In genomic region chrX:162800371-162800770, GRCm38 (mm10) we compare ENCODE assay signal across 9 mouse cellular contexts. TPM values are rescaled to one million over a fixed set of nuclear protein-coding genes. Genes with fewer than 3 reads are reported as not detected.
DNase-seq lines count a peak whose midpoint lies in the region; ATAC-seq and TF ChIP-seq lines count a peak whose summit lies in the region.
"Had no signal": no experiment of that assay in that cellular context is flagged by ENCODE, and none has a peak within 500 bp of the region (broad histone marks: within the 10 kb centered on the region; RNA-seq: fewer than 3 reads in every experiment).

No protein-coding gene starts in this region.

- no peaks in the 10 kb centered on the region for H3K4me1 ChIP-seq in intestine, embryonic 14.5 days (replicated peaks; ENCODE audit: control insufficient read depth, insufficient read depth, low read length)
- H3K4me1 ChIP-seq in intestine, embryonic 15.5 days (replicated peaks), result no peaks in the 10 kb centered on the region
- no peaks in the 10 kb centered on the region for H3K4me1 ChIP-seq in G1E (ENCODE audit: insufficient read depth, low read depth, low read length)
- no peaks in the 10 kb centered on the region for H3K4me1 ChIP-seq in limb, embryonic 10.5 days
- H3K4me1 ChIP-seq: limb, embryonic 15.5 days had no signal

- H3K9me3 ChIP-seq in intestine, embryonic 14.5 days (ENCODE audit: control insufficient read depth, low read length), result no peaks in the 10 kb centered on the region
- no peaks in the 10 kb centered on the region for H3K9me3 ChIP-seq in intestine, embryonic 15.5 days
- H3K9me3 ChIP-seq in G1E (replicated peaks), result no peaks in the 10 kb centered on the region
- H3K9me3 ChIP-seq in limb, embryonic 10.5 days (replicated peaks), result no peaks in the 10 kb centered on the region
- H3K9me3 ChIP-seq: limb, embryonic 15.5 days had no signal

- H3K9ac ChIP-seq in intestine, embryonic 14.5 days (ENCODE audit: low read length), result no peak overlapping the region
- no peak overlapping the region for H3K9ac ChIP-seq in intestine, embryonic 15.5 days
- H3K9ac ChIP-seq: limb, embryonic 15.5 days had no signal

- H3K4me3 ChIP-seq in intestine, embryonic 14.5 days (ENCODE audit: low read depth, low read length), result no peak overlapping the region
- no peak overlapping the region for H3K4me3 ChIP-seq in intestine, embryonic 15.5 days (replicated peaks)
- no peak overlapping the region for H3K4me3 ChIP-seq in G1E (ENCODE audit: low read depth, low read length)
- no peak overlapping the region for H3K4me3 ChIP-seq in limb, embryonic 10.5 days
- H3K4me3 ChIP-seq: limb, embryonic 15.5 days had no signal

- peaks cover 2% of the 10 kb centered on the region; the same call in 1 of the 2 replicates for H3K36me3 ChIP-seq in intestine, embryonic 14.5 days (ENCODE audit: control insufficient read depth, insufficient read depth, low read length)
- no peaks in the 10 kb centered on the region for H3K36me3 ChIP-seq in intestine, embryonic 15.5 days
- peaks cover 51% of the 10 kb centered on the region for H3K36me3 ChIP-seq in G1E (replicated peaks)
- H3K36me3 ChIP-seq in limb, embryonic 10.5 days, result peaks cover 27% of the 10 kb centered on the region

- ATAC-seq in intestine, embryonic 14.5 days (replicated peaks; ENCODE audit: low FRiP score, low TSS enrichment, low read depth), result no peak
- no peak for ATAC-seq in intestine, embryonic 15.5 days
- peak; percentile 15; the same call in 1 of the 2 replicates for ATAC-seq in G1E (ENCODE audit: extremely low read depth, insufficient number of reproducible peaks, low FRiP score, poor library complexity, severe bottlenecking)

- H3K4me2 ChIP-seq in intestine, embryonic 14.5 days (ENCODE audit: low read length), result no peak overlapping the region
- no peak overlapping the region for H3K4me2 ChIP-seq in intestine, embryonic 15.5 days (replicated peaks)
- H3K4me2 ChIP-seq: limb, embryonic 15.5 days had no signal

- no peaks in the 10 kb centered on the region for H3K27me3 ChIP-seq in intestine, embryonic 14.5 days (replicated peaks; ENCODE audit: control insufficient read depth, insufficient read depth, low read length)
- H3K27me3 ChIP-seq in intestine, embryonic 15.5 days (replicated peaks), result no peaks in the 10 kb centered on the region
- no peaks in the 10 kb centered on the region for H3K27me3 ChIP-seq in G1E (ENCODE audit: insufficient read depth, low read length)
- peaks cover 35% of the 10 kb centered on the region; the same call in 1 of the 2 replicates for H3K27me3 ChIP-seq in limb, embryonic 10.5 days (ENCODE audit: low read depth, poor library complexity, severe bottlenecking)
- H3K27me3 ChIP-seq: limb, embryonic 15.5 days had no signal

- no peak for TF ChIP-seq CTCF in G1E (IDR thresholded peaks at IDR 0.05; ENCODE audit: low read depth, low read length)

- no peak overlapping the region for H3K27ac ChIP-seq in intestine, embryonic 14.5 days (ENCODE audit: low read depth)
- no peak overlapping the region for H3K27ac ChIP-seq in intestine, embryonic 15.5 days
- H3K27ac ChIP-seq in limb, embryonic 10.5 days, result no peak overlapping the region
- H3K27ac ChIP-seq: limb, embryonic 15.5 days had no signal

- peak; percentile 56 for DNase-seq in intestine, embryonic 14.5 days (ENCODE audit: low spot score)
- DNase-seq in G1E (ENCODE audit: low spot score), result peak; percentile 2
- DNase-seq in brain, embryonic 18.5 days (ENCODE audit: low read depth, low spot score), result peak; percentile 6
- peak; percentile 3 to 12 for DNase-seq in gastrocnemius, adult 8-10 months (ENCODE audit: low spot score in 2 of 2)
- peak; percentile 32 for DNase-seq in limb, embryonic 10.5 days (ENCODE audit: low spot score)
- peak; percentile 23 for DNase-seq in ovary, postnatal 14 days (ENCODE audit: low spot score)
- peak; percentile 34 to 44 for DNase-seq in thymus, postnatal 36 days

RNA-seq across cellular contexts. Expression of gene Txlng, which starts 28.9 kb away (rescaled TPM):
- 14.0 and 16.2 TPM in 2 replicates for polyA plus RNA-seq in intestine, embryonic 14.5 days (2014; fragmentation: Nextera tagmentation; extraction: Ambion mirVana)
- 13.3 and 13.5 TPM in 2 replicates for polyA plus RNA-seq in intestine, embryonic 15.5 days (2015; fragmentation: Nextera tagmentation; extraction: Ambion mirVana)
- total RNA-seq in G1E (2014; fragmentation: Nextera tagmentation), result 39.1 and 43.0 TPM in 2 replicates
- 32.2 and 36.5 TPM in 2 replicates for total RNA-seq in G1E (2017)
- 5.5 and 8.2 TPM in 2 replicates for polyA plus RNA-seq in G1E (2012)
- 10 to 100 TPM in 1 of 4 experiments, 1 to 10 TPM in 3; 7.1 to 10.9 (median 7.8) TPM for total RNA-seq in gastrocnemius, adult 8-10 months (2022)
- polyA plus RNA-seq in limb, embryonic 10.5 days (2016; fragmentation: Nextera tagmentation; extraction: Ambion mirVana), result 16.0 and 16.1 TPM in 2 replicates

RNA-seq across cellular contexts. Expression of gene Rbbp7, which starts 40.2 kb away (rescaled TPM):
- polyA plus RNA-seq in intestine, embryonic 14.5 days (2014; fragmentation: Nextera tagmentation; extraction: Ambion mirVana), result 648 and 671 TPM in 2 replicates
- polyA plus RNA-seq in intestine, embryonic 15.5 days (2015; fragmentation: Nextera tagmentation; extraction: Ambion mirVana), result 833 and 878 TPM in 2 replicates
- 492 and 520 TPM in 2 replicates for total RNA-seq in G1E (2014; fragmentation: Nextera tagmentation)
- 548 and 617 TPM in 2 replicates for total RNA-seq in G1E (2017)
- polyA plus RNA-seq in G1E (2012), result 237 and 255 TPM in 2 replicates
- total RNA-seq in gastrocnemius, adult 8-10 months (2022), result 10 to 100 TPM; 83.0 to 90.3 (median 86.6) TPM
- polyA plus RNA-seq in limb, embryonic 10.5 days (2016; fragmentation: Nextera tagmentation; extraction: Ambion mirVana), result 417 and 443 TPM in 2 replicates

Comparison
In these comparisons a context has a peak if more than half of its experiments do, and no peak if none do; other contexts are left out.
1. DNase-seq: peak in every context shown above with its lines; median percentile 56 in intestine, embryonic 14.5 days; 39 in thymus, postnatal 36 days; 32 in limb, embryonic 10.5 days; 23 in ovary, postnatal 14 days; 8 in gastrocnemius, adult 8-10 months; 6 in brain, embryonic 18.5 days; 2 in G1E.